Mouse (Mus musculus) lung, adult 18-20 months (tissue): ENCODE results near the gene Pla2g4b.
A peak's percentile ranks its signal among the peaks of the same experiment; 100 is the strongest.

Experiments used
- DNase-seq, 2 experiments: peaks; one replicate each; pipeline ENCODE4 v3.0.0; 2022; ENCODE audit warnings: mixed read lengths in 2 of 2

The Pla2g4b gene

DNA sequence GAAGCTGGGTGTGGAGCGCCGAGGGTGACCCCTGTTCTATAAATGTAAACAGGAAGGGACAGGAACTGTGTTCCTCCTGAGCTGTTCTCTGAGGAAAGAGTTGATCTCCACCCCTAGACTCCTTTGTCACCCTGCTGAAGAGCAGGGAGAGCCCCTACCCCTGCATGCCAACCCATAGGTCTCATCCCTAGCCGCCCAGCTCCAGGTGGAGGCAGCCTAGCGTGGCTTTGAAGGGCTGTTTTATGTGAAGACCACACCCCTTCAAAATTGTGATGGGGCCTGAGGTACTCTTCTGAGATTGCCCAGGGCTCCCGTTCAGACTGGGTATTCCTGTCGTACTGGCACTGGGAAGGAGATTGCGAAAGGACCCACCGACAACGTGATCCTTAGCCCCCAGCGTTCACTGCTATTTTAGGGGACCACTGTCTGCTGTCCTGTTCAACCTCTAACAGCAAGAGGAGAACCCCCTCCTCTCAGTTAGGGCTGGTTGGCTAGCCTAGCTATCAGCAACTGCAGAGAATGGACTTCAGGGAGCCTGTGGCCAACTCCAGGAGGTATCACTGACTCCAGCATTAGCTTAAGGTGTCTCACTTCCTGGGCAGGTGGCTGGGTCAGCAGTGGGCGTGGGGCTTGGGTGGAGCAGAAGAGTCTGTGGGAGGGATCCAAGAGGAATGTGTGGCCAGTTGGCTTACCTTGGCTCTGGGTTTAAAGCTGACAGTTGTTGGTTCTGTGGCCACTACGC, at the start of gene Pla2g4b:
Gene Pla2g4b, plus strand, starts transcription at position 692 of the 742 bp plus-strand sequence.
- DNase-seq = no peak

GRCm38 (mm10) chr2:119985871-119986270, 47.3 kb upstream of the Pla2g4b start:
- DNase-seq = peak; percentile 77 to 84

DNA sequence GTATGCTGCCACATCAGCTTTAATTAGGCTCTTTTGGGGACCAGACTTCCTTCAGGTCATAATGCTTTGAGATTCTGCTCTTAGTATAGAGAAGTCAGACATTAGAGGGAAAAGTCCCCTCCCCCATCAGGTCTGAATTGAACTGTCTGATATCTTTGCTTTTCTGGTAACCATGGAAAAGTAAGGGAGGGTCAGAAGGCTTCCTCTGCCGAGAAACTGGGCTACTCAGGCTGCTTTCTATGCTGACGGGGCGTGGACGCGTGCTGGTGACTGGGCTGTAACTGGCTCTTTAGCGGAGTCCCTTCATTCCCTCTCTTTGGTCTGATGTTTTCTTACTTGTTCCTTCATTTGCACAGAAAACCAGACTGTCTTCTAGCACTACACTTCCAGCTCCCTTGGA, 46.8 kb upstream of the Pla2g4b start:
- peak in 1 of 2 experiments; percentile 18 for DNase-seq

- peak in 1 of 2 experiments; percentile 45 for DNase-seq
Measured at GRCm38 (mm10) chr2:119987441-119987840, 45.8 kb upstream of the Pla2g4b start.

GRCm38 (mm10) chr2:119988952-119989351, 44.3 kb upstream of the Pla2g4b start:
- no peak for DNase-seq

DNA sequence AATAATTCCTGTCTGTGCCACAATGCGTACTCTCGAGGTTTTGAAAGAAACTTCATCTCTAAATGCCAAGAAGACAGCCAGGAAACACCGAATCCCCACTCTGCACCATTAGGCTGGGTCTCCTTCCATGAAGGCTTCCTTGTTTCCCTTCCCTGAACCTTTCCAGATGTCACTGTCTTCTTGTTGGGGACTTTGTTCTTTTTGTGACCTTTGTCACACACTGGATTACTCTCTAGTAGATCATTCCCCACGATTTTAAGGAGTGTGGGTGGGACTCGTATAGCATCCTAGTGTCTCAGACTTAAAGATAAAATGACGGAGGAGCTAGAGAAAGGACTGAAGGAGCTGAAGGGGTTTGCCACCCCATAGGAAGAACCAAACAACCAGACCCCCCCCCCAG, 42.3 kb upstream of the Pla2g4b start:
- no peak for DNase-seq

GRCm38 (mm10) chr2:119992349-119992748, 40.9 kb upstream of the Pla2g4b start:
- DNase-seq = no peak

GRCm38 (mm10) chr2:119993515-119993914, 39.7 kb upstream of the Pla2g4b start:
- DNase-seq = no peak

- no peak for DNase-seq
Measured at GRCm38 (mm10) chr2:119994839-119995238, 38.4 kb upstream of the Pla2g4b start.

- peak in 1 of 2 experiments; percentile 26 for DNase-seq
Measured at GRCm38 (mm10) chr2:119995391-119996281, 37.6 kb upstream of the Pla2g4b start.

- no peak for DNase-seq
Measured at GRCm38 (mm10) chr2:119997354-119997753, 35.9 kb upstream of the Pla2g4b start.

GRCm38 (mm10) chr2:119999731-120000130, 33.5 kb upstream of the Pla2g4b start:
- no peak for DNase-seq

GRCm38 (mm10) chr2:120000882-120001584, 32.2 kb upstream of the Pla2g4b start:
- peak; percentile 75 to 82 for DNase-seq

- DNase-seq = no peak
Measured at GRCm38 (mm10) chr2:120001956-120002355, 31.3 kb upstream of the Pla2g4b start.

GRCm38 (mm10) chr2:120003970-120004369, 29.2 kb upstream of the Pla2g4b start:
- DNase-seq = no peak

DNA sequence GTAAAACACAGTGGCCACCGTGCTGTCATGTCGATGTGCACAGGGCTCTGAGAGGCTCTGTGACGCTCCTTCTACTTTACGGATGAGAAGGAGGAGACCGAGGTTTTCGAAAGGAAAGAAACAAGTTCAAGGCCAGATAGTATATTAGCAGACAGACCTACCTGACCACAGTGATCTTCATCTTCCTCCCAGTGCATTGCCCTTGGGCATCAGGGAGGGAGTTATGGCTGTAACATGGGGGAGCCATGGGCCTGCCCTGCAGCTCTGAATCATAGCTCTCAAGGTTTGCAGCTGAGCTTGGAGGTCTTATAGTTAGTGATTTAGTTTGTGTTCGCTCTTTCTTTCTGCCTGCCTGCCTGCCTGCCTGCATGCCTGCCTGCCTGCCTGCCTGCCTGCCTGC, 26.5 kb upstream of the Pla2g4b start:
- DNase-seq = no peak

GRCm38 (mm10) chr2:120007680-120008210, 25.5 kb upstream of the Pla2g4b start:
- DNase-seq = no peak

DNA sequence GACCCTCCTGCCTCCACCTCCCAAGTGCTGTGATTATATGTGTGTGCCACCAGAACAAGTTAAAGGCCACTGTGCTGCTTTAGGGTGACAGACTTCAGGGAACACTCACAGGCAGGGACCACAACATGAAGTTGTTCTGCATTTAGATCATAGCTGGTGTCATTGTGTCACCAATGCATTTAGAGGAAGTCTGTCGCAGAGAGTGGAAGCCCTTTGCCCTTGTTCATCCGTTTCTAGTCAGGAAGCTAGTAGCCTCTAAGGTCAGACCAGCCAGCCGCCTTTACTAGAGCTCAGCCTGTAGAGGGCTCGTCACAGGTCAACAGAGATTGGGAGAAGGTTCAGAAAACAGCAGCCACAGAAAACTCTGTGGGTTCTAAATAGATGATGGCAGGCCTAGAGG, 24.5 kb upstream of the Pla2g4b start:
- DNase-seq = peak; percentile 20 to 33

DNA sequence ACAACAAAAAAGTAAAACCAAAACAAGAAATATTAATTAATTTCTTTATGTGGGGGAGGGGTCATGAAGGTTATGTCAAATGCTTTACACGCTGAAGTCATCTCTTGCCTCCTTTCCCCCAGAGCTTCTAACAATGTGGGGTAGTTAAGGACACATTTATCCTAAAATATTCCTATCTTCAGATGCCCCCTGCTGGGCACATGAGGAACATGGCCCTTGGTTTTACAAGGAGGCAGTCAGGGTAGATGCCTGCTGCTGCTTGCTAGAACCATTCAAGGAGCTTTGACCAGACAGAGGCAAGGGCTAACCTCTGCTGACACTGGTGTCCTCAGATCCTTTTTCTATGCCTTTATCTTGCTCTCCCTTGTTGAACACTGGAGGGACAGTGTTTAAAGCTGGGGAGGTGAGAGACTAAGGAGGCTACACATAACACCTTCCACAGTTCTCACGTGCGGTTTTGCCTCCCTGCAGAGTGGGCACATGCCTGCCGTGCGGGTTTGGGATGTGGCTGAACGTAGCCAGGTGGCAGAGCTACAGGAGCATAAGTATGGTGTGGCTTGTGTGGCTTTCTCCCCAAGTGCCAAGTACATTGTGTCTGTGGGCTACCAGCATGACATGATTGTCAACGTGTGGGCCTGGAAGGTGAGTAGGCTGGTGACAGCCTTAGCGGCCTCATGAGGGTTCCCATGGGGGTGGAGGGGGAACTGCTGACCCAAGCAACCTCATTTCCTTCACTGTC, 21.6 kb upstream of the Pla2g4b start:
- DNase-seq = peak; percentile 52 to 66

- no peak for DNase-seq
Measured at GRCm38 (mm10) chr2:120012924-120013323, 20.3 kb upstream of the Pla2g4b start.

GRCm38 (mm10) chr2:120013831-120014486, 19.3 kb upstream of the Pla2g4b start:
- DNase-seq = no peak

DNA sequence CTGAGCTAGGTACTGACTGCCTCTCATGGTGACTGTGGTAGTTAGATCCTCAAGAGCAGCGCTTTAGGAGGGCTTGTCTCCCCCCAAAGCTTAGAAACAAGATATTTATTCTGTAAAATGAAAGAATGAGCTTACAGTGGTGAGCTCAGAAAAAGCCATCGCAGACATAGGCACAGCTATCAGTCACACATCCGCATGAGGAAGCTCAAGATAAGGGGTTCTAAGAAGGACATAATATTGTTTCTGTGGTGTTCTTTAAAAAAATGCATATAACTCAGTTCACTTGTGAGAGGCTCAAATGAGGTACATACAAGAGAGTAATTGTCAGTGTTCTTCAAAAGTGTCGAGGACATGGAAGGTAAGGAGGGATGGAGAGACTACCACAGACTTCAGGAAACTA, 17.3 kb upstream of the Pla2g4b start:
- DNase-seq = no peak
